Mouse (Mus musculus) E14TG2a.4 (cell line): Measurements from ENCODE around the gene Maoa.

Experiments
- CTCF ChIP-seq: conservative IDR thresholded peaks from 2 replicates; pipeline ENCODE4 v1.5.1; 2014; ENCODE audit warnings: low read length
- POU5F1 ChIP-seq: IDR thresholded peaks from 2 replicates; pipeline ENCODE4 v1.6.1; 2014; ENCODE audit warnings: low read length, borderline replicate concordance

DNA sequence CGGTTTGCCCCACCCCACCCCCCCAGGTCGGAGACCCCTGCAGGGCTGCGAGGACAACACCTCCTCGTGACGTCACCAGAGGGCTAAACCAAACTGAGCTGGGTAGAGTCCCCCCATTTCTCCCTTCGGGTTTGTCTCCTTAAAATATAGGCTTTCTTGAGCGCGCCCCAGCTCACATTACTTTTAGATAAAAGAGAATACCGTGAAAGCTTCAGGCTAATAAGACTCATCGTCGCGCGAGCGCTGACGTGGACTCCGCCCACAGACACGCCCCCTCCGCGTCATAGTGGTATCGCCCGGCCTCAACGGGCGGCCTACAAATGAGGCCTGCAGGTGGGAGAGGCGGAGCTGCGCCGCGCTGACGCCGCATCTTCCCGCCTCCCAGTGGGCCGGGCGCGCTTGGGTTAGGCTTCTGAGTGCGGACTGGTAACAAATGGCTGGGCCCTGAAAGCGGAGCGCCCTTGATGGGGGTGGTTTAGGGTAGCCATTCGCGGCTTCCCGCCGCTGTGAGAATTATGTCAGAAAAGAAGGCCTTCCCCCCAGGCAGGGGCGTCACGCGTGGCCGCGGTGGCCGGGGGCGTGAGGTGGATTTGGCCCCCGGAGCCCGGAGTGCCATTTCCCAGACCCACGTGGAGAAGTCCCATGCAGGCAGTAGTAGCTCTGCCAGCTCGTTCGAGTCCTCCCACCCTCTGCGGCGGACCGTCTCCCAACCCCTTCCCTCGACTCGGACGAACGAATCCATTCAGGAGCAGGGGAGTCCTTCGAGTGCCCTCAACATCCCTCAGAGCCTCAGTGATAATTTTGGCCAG lies 1.1 kb upstream of the Maoa start:
- TF ChIP-seq CTCF (no peak), POU5F1 (no peak)
